Comparison of ENCODE assay signal across 8 mouse cellular contexts in the genomic region with DNA sequence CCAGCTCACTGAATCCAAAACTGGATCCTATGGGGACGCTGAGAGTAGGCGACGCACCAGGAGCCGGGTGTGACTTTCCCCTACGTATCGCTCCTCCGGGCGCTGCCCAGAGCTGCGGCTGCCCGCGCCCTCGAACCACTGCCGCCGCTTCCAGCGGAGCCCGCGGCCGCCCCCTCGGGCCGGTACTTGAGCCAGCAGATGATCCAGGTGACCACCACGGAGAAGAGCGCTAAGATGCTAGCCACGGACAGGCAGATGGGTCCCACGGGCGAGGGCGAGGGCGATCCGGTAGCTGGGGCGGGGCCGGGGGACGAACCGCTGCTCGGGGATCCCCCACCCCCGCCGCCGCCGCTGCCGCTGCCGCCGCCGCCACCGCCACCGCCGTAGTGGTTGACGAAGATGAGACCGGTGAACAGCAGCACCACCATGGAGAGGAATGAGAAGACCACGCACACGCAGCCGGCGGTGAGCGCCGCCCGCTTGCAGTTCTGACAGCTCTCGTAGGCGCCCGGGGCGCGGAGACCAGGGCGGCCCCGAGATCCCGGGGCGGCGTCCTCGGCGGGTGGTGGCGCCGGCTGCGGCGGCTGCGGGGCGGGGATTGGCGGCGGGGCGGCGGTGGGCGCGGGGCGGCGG. TPM values are rescaled to one million over a fixed set of nuclear protein-coding genes. Genes with fewer than 3 reads are reported as not detected.
DNase-seq lines count a peak whose midpoint lies in the region; ATAC-seq lines count a peak whose summit lies in the region.
"Had no signal": no experiment of that assay in that cellular context is flagged by ENCODE, and none has a peak within 500 bp of the region (broad histone marks: within the 10 kb centered on the region; RNA-seq: fewer than 3 reads in every experiment).

No protein-coding gene starts in this region.

- H3K27me3 ChIP-seq in lung, embryonic 15.5 days: peaks cover 100% of the 10 kb centered on the region
- peaks cover 72% of the 10 kb centered on the region for H3K27me3 ChIP-seq in embryonic facial prominence, embryonic 15.5 days
- H3K27me3 ChIP-seq in intestine, embryonic 14.5 days (replicated peaks; ENCODE audit: control insufficient read depth, insufficient read depth, low read length): peaks cover 98% of the 10 kb centered on the region
- peaks cover 54% of the 10 kb centered on the region for H3K27me3 ChIP-seq in neural tube, embryonic 14.5 days (ENCODE audit: control insufficient read depth, insufficient read depth, low read length)

- H3K4me2 ChIP-seq in lung, embryonic 15.5 days: peak overlapping the region; percentile 98
- peak overlapping the region; percentile 90 for H3K4me2 ChIP-seq in embryonic facial prominence, embryonic 15.5 days (replicated peaks)
- H3K4me2 ChIP-seq in intestine, embryonic 14.5 days (ENCODE audit: low read length): peak overlapping the region; percentile 87
- peak overlapping the region; percentile 93 for H3K4me2 ChIP-seq in neural tube, embryonic 14.5 days (ENCODE audit: low read depth, low read length)

- H3K36me3 ChIP-seq in lung, embryonic 15.5 days: no peaks in the 10 kb centered on the region
- H3K36me3 ChIP-seq in embryonic facial prominence, embryonic 15.5 days: no peaks in the 10 kb centered on the region
- no peaks in the 10 kb centered on the region for H3K36me3 ChIP-seq in intestine, embryonic 14.5 days (ENCODE audit: control insufficient read depth, insufficient read depth, low read length)
- no peaks in the 10 kb centered on the region for H3K36me3 ChIP-seq in neural tube, embryonic 14.5 days (ENCODE audit: control insufficient read depth, insufficient read depth, low read length)

- H3K4me1 ChIP-seq in lung, embryonic 15.5 days: peaks cover 29% of the 10 kb centered on the region
- H3K4me1 ChIP-seq in embryonic facial prominence, embryonic 15.5 days: peaks cover 30% of the 10 kb centered on the region
- H3K4me1 ChIP-seq in intestine, embryonic 14.5 days (replicated peaks; ENCODE audit: control insufficient read depth, insufficient read depth, low read length): peaks cover 12% of the 10 kb centered on the region
- peaks cover 3% of the 10 kb centered on the region; the same call in 1 of the 2 replicates for H3K4me1 ChIP-seq in neural tube, embryonic 14.5 days (ENCODE audit: control insufficient read depth, insufficient read depth, low read length)

- intact Hi-C loops in gastrocnemius, postnatal 14 days (cut with DNase I; ENCODE audit: low total_unique reads): loop anchor here (10.0 kb wide), 1 partner anchor 208 kb away; no protein-coding TSS in a partner anchor

- DNase-seq in lung, postnatal 14 days: no peak
- peak; percentile 71 for DNase-seq in intestine, embryonic 14.5 days (ENCODE audit: low spot score)
- no peak for DNase-seq in gastrocnemius, postnatal 14 days
- DNase-seq in right cerebral cortex, adult 2 months (ENCODE audit: low spot score in 2 of 2): no peak

- WGBS in lung, embryonic 15.5 days: 1% methylated on average over 46 of the region's 79 CpGs
- WGBS in embryonic facial prominence, embryonic 15.5 days: 1% methylated on average over 67 of the region's 79 CpGs
- under 1% methylated on average over 66 of the region's 79 CpGs for WGBS in intestine, embryonic 14.5 days
- under 1% methylated on average over 55 of the region's 79 CpGs for WGBS in neural tube, embryonic 14.5 days

- H3K9me3 ChIP-seq in lung, embryonic 15.5 days: no peaks in the 10 kb centered on the region
- H3K9me3 ChIP-seq in embryonic facial prominence, embryonic 15.5 days (replicated peaks): no peaks in the 10 kb centered on the region
- H3K9me3 ChIP-seq in intestine, embryonic 14.5 days (ENCODE audit: control insufficient read depth, low read length): no peaks in the 10 kb centered on the region
- H3K9me3 ChIP-seq in neural tube, embryonic 14.5 days (ENCODE audit: control insufficient read depth, low read length): no peaks in the 10 kb centered on the region

- H3K27ac ChIP-seq in lung, embryonic 15.5 days: no peak overlapping the region
- peak overlapping the region; percentile 90 for H3K27ac ChIP-seq in embryonic facial prominence, embryonic 15.5 days (replicated peaks)
- no peak overlapping the region for H3K27ac ChIP-seq in intestine, embryonic 14.5 days (ENCODE audit: low read depth)
- H3K27ac ChIP-seq in neural tube, embryonic 14.5 days (ENCODE audit: low read depth, low read length): 0 out of 2 replicates have a peak overlapping the region, but pooled peaks have one; percentile 10

- peak; percentile 24; the same call in 1 of the 2 replicates for ATAC-seq in lung, embryonic 15.5 days (ENCODE audit: borderline replicate concordance, extremely low read depth, low FRiP score, low TSS enrichment)
- ATAC-seq in embryonic facial prominence, embryonic 15.5 days (ENCODE audit: insufficient number of reproducible peaks, low FRiP score, low TSS enrichment, low read depth): no peak; the same call in 1 of the 2 replicates
- peak; percentile 16; the same call in 1 of the 2 replicates for ATAC-seq in intestine, embryonic 14.5 days (replicated peaks; ENCODE audit: low FRiP score, low TSS enrichment, low read depth)
- peak; percentile 73; the same call in 1 of the 2 replicates for ATAC-seq in neural tube, embryonic 14.5 days (ENCODE audit: low read depth)

- H3K9ac ChIP-seq in lung, embryonic 15.5 days: peak overlapping the region; percentile 40
- peak overlapping the region; percentile 64 for H3K9ac ChIP-seq in embryonic facial prominence, embryonic 15.5 days
- peak overlapping the region; percentile 34 for H3K9ac ChIP-seq in intestine, embryonic 14.5 days (ENCODE audit: low read length)
- H3K9ac ChIP-seq in neural tube, embryonic 14.5 days (replicated peaks; ENCODE audit: low read depth, low read length): peak overlapping the region; percentile 56

- peak overlapping the region; percentile 58 for H3K4me3 ChIP-seq in lung, embryonic 15.5 days
- peak overlapping the region; percentile 68 for H3K4me3 ChIP-seq in embryonic facial prominence, embryonic 15.5 days (replicated peaks)
- peak overlapping the region; percentile 56 for H3K4me3 ChIP-seq in intestine, embryonic 14.5 days (ENCODE audit: low read depth, low read length)
- H3K4me3 ChIP-seq in neural tube, embryonic 14.5 days (ENCODE audit: low read depth, low read length): peak overlapping the region; percentile 56

RNA-seq across cellular contexts. Expression of gene Pax3, which starts 19.7 kb away (rescaled TPM):
- 0.04 and 0.06 TPM in 2 replicates for polyA plus RNA-seq in lung, embryonic 15.5 days (2015; fragmentation: Nextera tagmentation; extraction: Ambion mirVana)
- polyA plus RNA-seq in embryonic facial prominence, embryonic 15.5 days (2015; fragmentation: Nextera tagmentation; extraction: Ambion mirVana): 47.0 and 47.2 TPM in 2 replicates
- polyA plus RNA-seq in intestine, embryonic 14.5 days (2014; fragmentation: Nextera tagmentation; extraction: Ambion mirVana): not detected in 2 replicates
- 4.6 and 6.3 TPM in 2 replicates for polyA plus RNA-seq in neural tube, embryonic 14.5 days (2014; fragmentation: Nextera tagmentation; extraction: Ambion mirVana)
- not detected for total RNA-seq in gastrocnemius, postnatal 14 days (2021)
- total RNA-seq: common myeloid progenitor, adult 5-6 weeks had no signal

Comparison
In these comparisons a context has a peak if more than half of its experiments do, and no peak if none do; other contexts are left out.
1. H3K27ac ChIP-seq: peak in embryonic facial prominence, embryonic 15.5 days (single experiment) and neural tube, embryonic 14.5 days (single experiment); none in lung, embryonic 15.5 days (single experiment) and intestine, embryonic 14.5 days (single experiment).
2. Peak in every context shown above with its lines, with median percentiles within 50 percentile points of each other: H3K4me2 ChIP-seq, H3K4me3 ChIP-seq and H3K9ac ChIP-seq.